Mouse (Mus musculus) hindbrain, embryonic 12.5 days (tissue): ENCODE measurements around the gene Sept1. TPM values are rescaled to one million over a fixed set of nuclear protein-coding genes. Genes with fewer than 3 reads are reported as not detected.

Experiments used
- ATAC-seq: fragments of 200-750 bp; cut with Nextera tagmentation; 2 replicates; pipeline ENCODE4 v1.8.0; 2017; ENCODE audit warnings: moderate TSS enrichment; ENCODE audit not compliant: low FRiP score
- H3K27ac ChIP-seq: fragments of 300-500 bp; sonication (generic); 2 replicates; pipeline ENCODE4 v1.5.1; 2016; ENCODE audit warnings: mild to moderate bottlenecking
- H3K27me3 ChIP-seq: fragments of 300-500 bp; sonication (generic); 2 replicates; pipeline ENCODE4 v1.6.1; 2016; ENCODE audit warnings: mild to moderate bottlenecking
- H3K36me3 ChIP-seq: fragments of 300-500 bp; sonication (generic); 2 replicates; pipeline ENCODE4 v1.6.1; 2016; ENCODE audit warnings: mild to moderate bottlenecking
- H3K4me1 ChIP-seq: fragments of 300-500 bp; sonication (generic); 2 replicates; pipeline ENCODE4 v1.6.1; 2016
- H3K4me2 ChIP-seq: fragments of 300-500 bp; sonication (generic); replicated peaks from 2 replicates; pipeline ENCODE4 v1.6.1; 2016; ENCODE audit warnings: mild to moderate bottlenecking
- H3K4me3 ChIP-seq: fragments of 300-500 bp; sonication (generic); 2 replicates; pipeline ENCODE4 v1.5.1; 2016; ENCODE audit warnings: mild to moderate bottlenecking
- H3K9ac ChIP-seq: fragments of 300-500 bp; sonication (generic); 2 replicates; pipeline ENCODE4 v1.6.1; 2016; ENCODE audit warnings: mild to moderate bottlenecking, moderate library complexity
- H3K9me3 ChIP-seq: fragments of 300-500 bp; sonication (generic); replicated peaks from 2 replicates; pipeline ENCODE4 v1.6.1; 2016; ENCODE audit warnings: mild to moderate bottlenecking
- WGBS: fragments of 180-500 bp; shearing (Covaris S2); methylation state at CpG from one replicate; pipeline ENCODE4 v1.1.7; 2016; 5-methylcytosine and 5-hydroxymethylcytosine counted together
- polyA plus RNA-seq: library from polyadenylated mRNA; unstranded; fragments of >200 nt; fragmentation: Nextera tagmentation; extraction: Ambion mirVana; gene quantifications from 2 replicates; pipeline ENCODE4 v1.2.1, GENCODE M21; 2016

The Sept1 gene
- polyA plus RNA-seq, 1 experiment from 2014 or later: 33.2 TPM

DNA sequence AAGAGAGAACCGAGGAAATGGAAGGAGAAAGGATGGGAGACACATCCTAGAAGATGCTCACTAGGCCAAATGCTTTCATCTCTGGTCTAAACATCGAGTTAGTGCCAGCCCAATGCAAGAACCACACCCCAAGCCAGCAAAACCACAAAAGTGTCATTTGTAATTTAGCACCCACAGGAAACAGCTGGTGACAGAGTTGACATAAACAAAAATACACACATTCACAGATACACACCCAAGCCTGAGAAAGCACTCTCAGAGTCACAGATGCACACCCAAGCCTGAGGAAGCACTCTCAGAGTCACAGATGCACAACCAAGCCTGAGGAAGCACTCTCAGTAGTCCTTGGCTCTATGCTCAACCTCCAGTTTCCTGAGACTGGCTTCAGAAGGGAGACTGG, 52.1 kb downstream of the Sept1 start:
- WGBS: 84% methylated on average over 2 of the region's 2 CpGs
- Histone ChIP-seq H3K4me3 (no peak overlapping the region), H3K9ac (no peak overlapping the region), H3K4me2 (no peak overlapping the region), H3K9me3 (no peaks in the 10 kb centered on the region), H3K27ac (no peak overlapping the region), H3K4me1 (no peaks in the 10 kb centered on the region), H3K27me3 (no peaks in the 10 kb centered on the region), H3K36me3 (no peaks in the 10 kb centered on the region)
- ATAC-seq: no peak

- WGBS: 74% methylated on average over 4 of the region's 4 CpGs
- Histone ChIP-seq H3K9me3 (no peaks in the 10 kb centered on the region), H3K36me3 (no peaks in the 10 kb centered on the region), H3K4me2 (no peak overlapping the region), H3K4me3 (no peak overlapping the region), H3K27ac (no peak overlapping the region), H3K9ac (no peak overlapping the region), H3K27me3 (no peaks in the 10 kb centered on the region), H3K4me1 (no peaks in the 10 kb centered on the region)
- no peak for ATAC-seq
These were observed 56.0 kb downstream of the Sept1 start for GRCm38 (mm10) chr7:127176937-127177336.

DNA sequence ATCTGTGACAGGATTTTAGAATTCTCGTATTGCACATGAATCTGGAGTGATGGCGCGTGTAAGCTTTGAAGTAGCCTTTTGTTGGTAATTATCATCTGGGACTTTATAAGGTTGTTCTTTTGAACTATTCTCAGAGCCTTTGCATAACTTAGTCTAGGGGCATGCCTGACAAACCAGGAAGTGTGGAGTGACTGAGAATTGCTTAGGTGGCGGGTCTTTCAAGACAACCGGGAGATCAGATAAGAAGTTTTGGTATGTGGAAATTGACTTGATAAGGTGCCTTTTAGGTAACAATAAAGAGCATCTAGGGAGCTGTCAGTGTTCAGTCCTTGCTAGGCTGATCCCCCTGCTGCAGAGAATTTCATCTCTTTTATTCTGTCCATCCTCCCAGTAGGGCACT, 66.4 kb downstream of the Sept1 start:
- H3K9me3 ChIP-seq: no peaks in the 10 kb centered on the region
- no peaks in the 10 kb centered on the region for H3K4me1 ChIP-seq
- H3K4me2 ChIP-seq: no peak overlapping the region
- H3K9ac ChIP-seq: no peak overlapping the region
- no peak overlapping the region for H3K4me3 ChIP-seq
- H3K27me3 ChIP-seq: no peaks in the 10 kb centered on the region
- ATAC-seq: no peak
- 88% methylated on average over 5 of the region's 5 CpGs for WGBS
- no peak overlapping the region for H3K27ac ChIP-seq
- no peaks in the 10 kb centered on the region for H3K36me3 ChIP-seq

DNA sequence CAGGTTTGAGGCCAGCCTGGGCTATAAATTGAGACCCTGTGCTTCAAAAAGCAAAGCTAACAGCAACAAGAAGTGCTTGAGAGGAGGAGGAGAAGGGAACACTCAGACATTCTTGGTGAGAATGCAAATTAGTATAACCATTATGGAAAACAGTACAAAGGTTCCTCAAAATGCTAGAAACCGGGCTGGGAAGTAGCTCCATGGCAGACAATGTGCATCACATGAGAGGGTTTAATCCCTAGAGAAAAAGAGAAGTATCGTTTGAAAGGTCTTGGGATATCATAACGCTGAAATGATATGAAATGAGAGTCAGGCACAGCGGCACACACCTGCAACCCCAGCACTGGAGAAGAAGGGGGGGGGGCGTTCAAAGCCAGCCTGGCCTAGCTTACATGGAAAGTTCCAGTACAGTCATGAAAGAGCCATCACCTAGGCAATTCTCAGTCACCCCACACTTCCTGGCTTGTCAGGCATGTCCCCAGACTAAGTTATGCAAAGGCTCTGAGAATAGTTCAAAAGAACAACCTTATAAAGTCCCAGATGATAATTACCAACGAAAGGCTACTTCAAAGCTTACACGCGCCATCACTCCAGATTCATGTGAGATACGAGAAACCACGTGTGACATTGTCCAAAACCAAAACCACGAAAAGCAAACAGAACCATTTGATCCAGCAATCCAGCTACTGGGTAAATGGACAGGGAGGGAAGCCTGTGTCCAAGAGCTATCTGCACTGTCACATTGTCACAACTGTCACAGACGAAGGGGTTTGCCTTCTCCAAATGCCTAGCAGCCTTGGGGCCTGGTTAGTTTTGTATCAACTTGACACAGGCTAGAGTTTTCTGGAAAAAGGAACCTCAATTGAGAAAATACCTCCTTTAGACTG, 67.1 kb downstream of the Sept1 start:
- Histone ChIP-seq H3K9me3 (no peaks in the 10 kb centered on the region), H3K4me2 (no peak overlapping the region), H3K9ac (no peak overlapping the region), H3K27ac (no peak overlapping the region), H3K4me3 (no peak overlapping the region), H3K4me1 (no peaks in the 10 kb centered on the region), H3K36me3 (no peaks in the 10 kb centered on the region), H3K27me3 (no peaks in the 10 kb centered on the region)
- 86% methylated on average over 12 of the region's 12 CpGs for WGBS
- ATAC-seq: no peak

Other genes with a start within 250 kb of the Sept1 start
- 6.8 and 7.2 TPM in 2 replicates for gene Mvp, start 218.5 kb downstream of the Sept1 start, polyA plus RNA-seq
- gene Pagr1b, start 216.6 kb downstream of the Sept1 start, polyA plus RNA-seq: 0.72 and 1.3 TPM in 2 replicates
- 46.6 and 51.6 TPM in 2 replicates for gene Pagr1a, start 215.8 kb downstream of the Sept1 start, polyA plus RNA-seq
- 63.8 and 69.6 TPM in 2 replicates for gene Gm42742, start 212.0 kb downstream of the Sept1 start, polyA plus RNA-seq
- gene Prrt2, start 211.9 kb downstream of the Sept1 start, polyA plus RNA-seq: 7.1 and 9.6 TPM in 2 replicates
- gene Maz, start 206.1 kb downstream of the Sept1 start, polyA plus RNA-seq: 117 and 119 TPM in 2 replicates
- gene Kif22, start 190.7 kb downstream of the Sept1 start, polyA plus RNA-seq: 85.3 and 86.9 TPM in 2 replicates
- gene Zg16, start 145.8 kb downstream of the Sept1 start, polyA plus RNA-seq: not detected in 2 replicates
- 1.0 and 1.2 TPM in 2 replicates for gene AI467606, start 141.8 kb downstream of the Sept1 start, polyA plus RNA-seq
- 0.80 and 1.9 TPM in 2 replicates for gene Qprt, start 110.9 kb downstream of the Sept1 start, polyA plus RNA-seq
- not detected in 2 replicates for gene Spn, start 95.3 kb downstream of the Sept1 start, polyA plus RNA-seq
- 86.2 and 92.9 TPM in 2 replicates for gene Cd2bp2, start 37.1 kb downstream of the Sept1 start, polyA plus RNA-seq
- gene Tbc1d10b, start 24.7 kb downstream of the Sept1 start, polyA plus RNA-seq: 46.5 and 47.2 TPM in 2 replicates
- gene Mylpf, start 24.2 kb downstream of the Sept1 start, polyA plus RNA-seq: 19.5 and 46.1 TPM in 2 replicates
- 61.3 and 67.9 TPM in 2 replicates for gene Zfp553, start 69 bp downstream of the Sept1 start, polyA plus RNA-seq
- 61.3 and 62.8 TPM in 2 replicates for gene Zfp771, start 11.1 kb upstream of the Sept1 start, polyA plus RNA-seq
- 123 and 147 TPM in 2 replicates for gene Dctpp1, start 27.6 kb upstream of the Sept1 start, polyA plus RNA-seq
- gene Sephs2, start 40.9 kb upstream of the Sept1 start, polyA plus RNA-seq: 66.5 and 69.3 TPM in 2 replicates
- 0.46 and 0.52 TPM in 2 replicates for gene Itgal, start 63.1 kb upstream of the Sept1 start, polyA plus RNA-seq
- 21.3 and 23.1 TPM in 2 replicates for gene Zfp768, start 112.5 kb upstream of the Sept1 start, polyA plus RNA-seq
- 9.3 and 9.7 TPM in 2 replicates for gene Zfp747, start 142.9 kb upstream of the Sept1 start, polyA plus RNA-seq
- 5.4 and 6.0 TPM in 2 replicates for gene 9130019O22Rik, start 154.0 kb upstream of the Sept1 start, polyA plus RNA-seq
- 6.4 and 6.8 TPM in 2 replicates for gene E430018J23Rik, start 160.5 kb upstream of the Sept1 start, polyA plus RNA-seq
- 5.9 and 6.5 TPM in 2 replicates for gene Zfp764, start 173.7 kb upstream of the Sept1 start, polyA plus RNA-seq
- 28.7 and 30.7 TPM in 2 replicates for gene Zfp688, start 188.9 kb upstream of the Sept1 start, polyA plus RNA-seq
- 16.3 and 17.7 TPM in 2 replicates for gene Zfp689, start 216.0 kb upstream of the Sept1 start, polyA plus RNA-seq
- 55.4 and 56.3 TPM in 2 replicates for gene Prr14, start 226.5 kb upstream of the Sept1 start, polyA plus RNA-seq
- gene Fbrs, start 246.1 kb upstream of the Sept1 start, polyA plus RNA-seq: 14.4 and 15.6 TPM in 2 replicates